ENCODE assay signal across 15 mouse cellular contexts in genomic region chr16:45030796-45031195, GRCm38 (mm10).
DNase-seq lines count a peak whose midpoint lies in the region; ATAC-seq and TF ChIP-seq lines count a peak whose summit lies in the region.
"Had no signal": no experiment of that assay in that cellular context is flagged by ENCODE, and none has a peak within 500 bp of the region (broad histone marks: within the 10 kb centered on the region; RNA-seq: fewer than 3 reads in every experiment).

No protein-coding gene starts in this region.

- H3K4me3 ChIP-seq in liver, adult 2 months (ENCODE audit: insufficient read depth, low read depth, low read length) = no peak overlapping the region
- no peak overlapping the region for H3K4me3 ChIP-seq in liver, embryonic 11.5 days (ENCODE audit: low read depth, low read length)
- no peak overlapping the region for H3K4me3 ChIP-seq in limb, embryonic 14.5 days (replicated peaks; ENCODE audit: low read length)
- no peak overlapping the region for H3K4me3 ChIP-seq in midbrain, embryonic 16.5 days (ENCODE audit: low read depth, low read length)
- H3K4me3 ChIP-seq: midbrain, embryonic 13.5 days; neural tube, embryonic 15.5 days had no signal

- H3K9me3 ChIP-seq in liver, embryonic 11.5 days (ENCODE audit: control insufficient read depth, low read length) = no peaks in the 10 kb centered on the region
- no peaks in the 10 kb centered on the region for H3K9me3 ChIP-seq in limb, embryonic 14.5 days (ENCODE audit: control insufficient read depth, low read length)
- H3K9me3 ChIP-seq in midbrain, embryonic 16.5 days (replicated peaks; ENCODE audit: control insufficient read depth, low read length, poor library complexity, severe bottlenecking) = no peaks in the 10 kb centered on the region
- H3K9me3 ChIP-seq: midbrain, embryonic 13.5 days; neural tube, embryonic 15.5 days had no signal

- ATAC-seq in liver, embryonic 11.5 days (replicated peaks; ENCODE audit: low FRiP score) = no peak
- ATAC-seq in limb, embryonic 14.5 days (ENCODE audit: low FRiP score, low read depth) = peak; percentile 77
- ATAC-seq in midbrain, embryonic 16.5 days = no peak
- ATAC-seq: forebrain, embryonic 16.5 days; midbrain, embryonic 13.5 days had no signal

- H3K4me1 ChIP-seq in liver, adult 2 months (ENCODE audit: control insufficient read depth, insufficient read depth, low read length) = no peaks in the 10 kb centered on the region
- H3K4me1 ChIP-seq in liver, embryonic 11.5 days (replicated peaks; ENCODE audit: control insufficient read depth, insufficient read depth, low read length) = no peaks in the 10 kb centered on the region
- H3K4me1 ChIP-seq in limb, embryonic 14.5 days (ENCODE audit: control insufficient read depth, insufficient read depth, low read length) = no peaks in the 10 kb centered on the region
- no peaks in the 10 kb centered on the region for H3K4me1 ChIP-seq in midbrain, embryonic 16.5 days (ENCODE audit: control insufficient read depth, insufficient read depth, low read length)
- H3K4me1 ChIP-seq: midbrain, embryonic 13.5 days; neural tube, embryonic 15.5 days had no signal

- peak; percentile 70 for DNase-seq in gastrocnemius, adult 18-20 months (ENCODE audit: low spot score)
- no peak for DNase-seq in gastrocnemius, postnatal 10 days
- DNase-seq in liver, adult 2 months (ENCODE audit: extremely low read depth, low read depth, low spot score) = peak; percentile 65
- DNase-seq in liver, embryonic 11.5 days (ENCODE audit: low spot score) = no peak
- peak; percentile 33 for DNase-seq in brain, embryonic 14.5 days (ENCODE audit: low read depth)
- peak; percentile 75 for DNase-seq in limb, embryonic 14.5 days (ENCODE audit: low spot score)
- DNase-seq in right cerebral cortex, adult 18-20 months = no peak
- DNase-seq: cerebellum, adult 9-10 months; lung, adult 2 months; right cerebral cortex, postnatal 14 days; thymus, postnatal 36 days had no signal

- H3K9ac ChIP-seq in liver, adult 2 months (ENCODE audit: low read depth, low read length) = no peak overlapping the region
- H3K9ac ChIP-seq in liver, embryonic 11.5 days (ENCODE audit: low read depth, low read length) = no peak overlapping the region
- no peak overlapping the region for H3K9ac ChIP-seq in limb, embryonic 14.5 days (ENCODE audit: low read depth, low read length, severe bottlenecking)
- no peak overlapping the region for H3K9ac ChIP-seq in midbrain, embryonic 16.5 days (ENCODE audit: low read depth, low read length)
- H3K9ac ChIP-seq: midbrain, embryonic 13.5 days; neural tube, embryonic 15.5 days had no signal

- no peaks in the 10 kb centered on the region for H3K79me2 ChIP-seq in liver, adult 2 months (ENCODE audit: control insufficient read depth, insufficient read depth, low read length)

- H3K4me2 ChIP-seq in liver, embryonic 11.5 days = no peak overlapping the region
- H3K4me2 ChIP-seq in limb, embryonic 14.5 days (replicated peaks; ENCODE audit: low read depth, low read length, severe bottlenecking) = no peak overlapping the region
- no peak overlapping the region for H3K4me2 ChIP-seq in midbrain, embryonic 16.5 days (ENCODE audit: low read length)
- H3K4me2 ChIP-seq: midbrain, embryonic 13.5 days; neural tube, embryonic 15.5 days had no signal

- TF ChIP-seq POLR2A in liver, adult 2 months (IDR thresholded peaks at IDR 0.05; ENCODE audit: extremely low read depth, insufficient read depth, low read length) = no peak
- no peak for TF ChIP-seq POLR2A in brain, embryonic 14.5 days (IDR thresholded peaks at IDR 0.05; ENCODE audit: borderline replicate concordance, extremely low read depth, insufficient read depth, insufficient read length, poor library complexity, severe bottlenecking)
- no peak for TF ChIP-seq POLR2A in limb, embryonic 14.5 days (IDR thresholded peaks at IDR 0.05; ENCODE audit: borderline replicate concordance, extremely low read depth, insufficient read depth, insufficient read length)

- no peaks in the 10 kb centered on the region for H3K36me3 ChIP-seq in liver, adult 2 months (ENCODE audit: control insufficient read depth, insufficient read depth, low read length)
- no peaks in the 10 kb centered on the region for H3K36me3 ChIP-seq in liver, embryonic 11.5 days (ENCODE audit: control insufficient read depth, insufficient read depth, low read length)
- no peaks in the 10 kb centered on the region for H3K36me3 ChIP-seq in limb, embryonic 14.5 days (ENCODE audit: control insufficient read depth, insufficient read depth, low read length)
- H3K36me3 ChIP-seq in midbrain, embryonic 16.5 days (ENCODE audit: control insufficient read depth, insufficient read depth, low read length) = no peaks in the 10 kb centered on the region
- H3K36me3 ChIP-seq: midbrain, embryonic 13.5 days; neural tube, embryonic 15.5 days had no signal

- H3K27me3 ChIP-seq in liver, adult 2 months (ENCODE audit: control insufficient read depth, insufficient read depth, low read length) = no peaks in the 10 kb centered on the region
- no peaks in the 10 kb centered on the region for H3K27me3 ChIP-seq in liver, embryonic 11.5 days (replicated peaks; ENCODE audit: control insufficient read depth, insufficient read depth, low read length)
- no peaks in the 10 kb centered on the region for H3K27me3 ChIP-seq in limb, embryonic 14.5 days (ENCODE audit: control insufficient read depth, insufficient read depth, low read length)
- H3K27me3 ChIP-seq in midbrain, embryonic 16.5 days (ENCODE audit: control insufficient read depth, insufficient read depth, low read depth, low read length) = no peaks in the 10 kb centered on the region
- H3K27me3 ChIP-seq: midbrain, embryonic 13.5 days; neural tube, embryonic 15.5 days had no signal

- H3K27ac ChIP-seq in liver, adult 2 months (replicated peaks; ENCODE audit: insufficient read depth, low read depth, low read length) = no peak overlapping the region
- H3K27ac ChIP-seq in liver, embryonic 11.5 days (ENCODE audit: low read depth, low read length) = no peak overlapping the region
- no peak overlapping the region for H3K27ac ChIP-seq in limb, embryonic 14.5 days (replicated peaks; ENCODE audit: low read depth, low read length)
- H3K27ac ChIP-seq in midbrain, embryonic 16.5 days (ENCODE audit: low read length) = no peak overlapping the region
- H3K27ac ChIP-seq: midbrain, embryonic 13.5 days; neural tube, embryonic 15.5 days had no signal

- no peak for TF ChIP-seq CTCF in liver, adult 2 months (IDR thresholded peaks at IDR 0.05; ENCODE audit: low read depth, low read length)
- TF ChIP-seq CTCF in brain, embryonic 14.5 days (IDR thresholded peaks at IDR 0.05; ENCODE audit: borderline replicate concordance, extremely low read depth, insufficient read depth, insufficient read length) = no peak

- 15% methylated on average over 2 of the region's 2 CpGs for WGBS in liver, adult 2 months
- 82% methylated on average over 2 of the region's 2 CpGs for WGBS in liver, embryonic 11.5 days
- WGBS in limb, embryonic 14.5 days = 4% methylated on average over 2 of the region's 2 CpGs
- 62% methylated on average over 2 of the region's 2 CpGs for WGBS in midbrain, embryonic 16.5 days

Comparison
In these comparisons a context has a peak if more than half of its experiments do, and no peak if none do; other contexts are left out.
1. DNase-seq: peak in gastrocnemius, adult 18-20 months (single experiment), liver, adult 2 months (single experiment), brain, embryonic 14.5 days (single experiment) and limb, embryonic 14.5 days (single experiment); none in gastrocnemius, postnatal 10 days (single experiment), liver, embryonic 11.5 days (single experiment) and right cerebral cortex, adult 18-20 months (single experiment).